Mouse (Mus musculus): ENCODE measurements around the gene Crybg2.

GRCm38 (mm10) chr4:134127793-134128192, 67.2 kb downstream of the Crybg2 start:
- no peak for TF ChIP-seq CTCF (IDR thresholded peaks at IDR 0.05; ENCODE audit: extremely low read depth, insufficient read depth, low read length)
- no peak for TF ChIP-seq POLR2A (IDR thresholded peaks at IDR 0.05; ENCODE audit: extremely low read depth, insufficient read depth, low read length)

All from cortical plate, adult 2 months (tissue).